Mouse (Mus musculus) thymus, adult 2 months (tissue): ENCODE measurements around the gene Phactr2. TPM values are rescaled to one million over a fixed set of nuclear protein-coding genes. Genes with fewer than 3 reads are reported as not detected.

Experiments used
- DNase-seq: peaks from one replicate; pipeline ENCODE4 v3.0.0; 2021
- H3K27ac ChIP-seq: fragments of 200-500 bp; 2 replicates; pipeline ENCODE4 v1.5.1; 2012; ENCODE audit warnings: low read length, control low read depth; ENCODE audit not compliant: control insufficient read depth, insufficient read depth
- H3K27me3 ChIP-seq: fragments of 200-500 bp; 2 replicates; pipeline ENCODE4 v1.6.1; 2012; ENCODE audit warnings: mild to moderate bottlenecking, low read length, moderate library complexity, mixed read lengths; ENCODE audit not compliant: control insufficient read depth, insufficient read depth
- H3K36me3 ChIP-seq: fragments of 200-500 bp; 2 replicates; pipeline ENCODE4 v1.6.1; 2012; ENCODE audit warnings: mild to moderate bottlenecking, low read length, moderate library complexity; ENCODE audit not compliant: control insufficient read depth, insufficient read depth
- H3K4me1 ChIP-seq: fragments of 200-500 bp; replicated peaks from 2 replicates; pipeline ENCODE4 v1.6.1; 2012; ENCODE audit warnings: low read length; ENCODE audit not compliant: control insufficient read depth, insufficient read depth
- H3K4me3 ChIP-seq: fragments of 200-500 bp; 2 replicates; pipeline ENCODE4 v1.5.1; 2012; ENCODE audit warnings: mild to moderate bottlenecking, low read length, control low read depth, moderate library complexity; ENCODE audit not compliant: control insufficient read depth, insufficient read depth
- CTCF ChIP-seq: fragments of 200-500 bp; IDR thresholded peaks from 2 replicates; pipeline ENCODE4 v1.5.1; 2012; ENCODE audit warnings: mild to moderate bottlenecking, control low read depth, low read length, moderate library complexity, borderline replicate concordance; ENCODE audit not compliant: control insufficient read depth, poor library complexity, insufficient read depth; ENCODE audit errors: extremely low read depth
- POLR2A ChIP-seq: fragments of 200-500 bp; IDR thresholded peaks from 2 replicates; pipeline ENCODE4 v1.6.1; 2012; ENCODE audit warnings: mild to moderate bottlenecking, low read length, control low read depth, moderate library complexity; ENCODE audit not compliant: control insufficient read depth, poor library complexity, insufficient read depth; ENCODE audit errors: extremely low read depth
- WGBS: fragments of 180-500 bp; shearing (Covaris S2); methylation state at CpG from one replicate; pipeline ENCODE4 v1.1.7; 2018; 5-methylcytosine and 5-hydroxymethylcytosine counted together
- polyA plus RNA-seq: library from polyadenylated mRNA; depleted of rRNA; stranded (reverse); fragments of >200 nt; gene quantifications from 2 replicates; pipeline ENCODE4 v1.2.3, GENCODE M21; 2012

Phactr2 gene
- polyA plus RNA-seq, 1 experiment, result 3.7 TPM

DNA sequence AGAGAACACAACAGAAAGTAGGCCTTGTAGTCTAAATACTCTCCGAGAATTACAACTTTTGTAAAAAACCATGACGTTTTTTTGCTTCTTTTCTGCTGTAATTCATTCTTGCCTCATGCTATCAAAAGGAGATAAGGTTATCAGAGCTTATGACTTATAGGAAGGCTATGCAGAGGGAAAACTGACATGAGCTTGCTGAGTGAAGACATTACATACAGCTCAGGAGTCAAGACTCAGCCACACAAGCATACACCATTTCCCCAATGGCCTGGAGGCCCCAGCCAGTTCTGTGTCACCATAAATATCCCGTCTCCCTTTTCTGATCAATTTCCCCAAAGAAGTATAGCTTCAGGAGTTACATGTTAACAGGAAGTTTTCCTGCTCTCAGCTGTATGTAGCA, 252.1 kb downstream of the Phactr2 start:
- H3K36me3 ChIP-seq, result no peaks in the 10 kb centered on the region
- no peaks in the 10 kb centered on the region for H3K27me3 ChIP-seq
- 97% methylated on average over 3 of the region's 3 CpGs for WGBS
- no peak overlapping the region for H3K4me3 ChIP-seq
- no peak overlapping the region for H3K27ac ChIP-seq
- TF ChIP-seq POLR2A (no peak), CTCF (no peak)
- DNase-seq, result no peak
- H3K4me1 ChIP-seq, result no peaks in the 10 kb centered on the region

DNA sequence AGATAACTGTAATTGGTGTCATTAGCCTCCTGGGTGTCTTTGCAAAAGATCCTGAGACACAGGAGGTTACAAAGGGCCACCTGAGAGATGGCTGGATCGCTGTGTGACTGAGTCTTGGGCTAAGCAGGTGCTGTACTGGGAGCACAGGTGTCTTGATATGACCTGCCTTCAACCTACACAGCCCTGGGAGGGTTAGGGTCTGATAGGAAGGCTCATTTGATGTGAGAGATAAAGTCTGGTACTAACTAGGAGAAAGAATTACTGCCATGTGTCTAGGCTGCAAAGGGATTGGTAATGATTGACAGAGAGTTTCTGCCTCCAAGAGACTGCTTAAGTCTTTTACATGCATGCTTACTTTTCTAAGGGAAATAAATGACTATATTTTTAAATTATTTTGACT, 254.2 kb downstream of the Phactr2 start:
- H3K27me3 ChIP-seq, result no peaks in the 10 kb centered on the region

DNA sequence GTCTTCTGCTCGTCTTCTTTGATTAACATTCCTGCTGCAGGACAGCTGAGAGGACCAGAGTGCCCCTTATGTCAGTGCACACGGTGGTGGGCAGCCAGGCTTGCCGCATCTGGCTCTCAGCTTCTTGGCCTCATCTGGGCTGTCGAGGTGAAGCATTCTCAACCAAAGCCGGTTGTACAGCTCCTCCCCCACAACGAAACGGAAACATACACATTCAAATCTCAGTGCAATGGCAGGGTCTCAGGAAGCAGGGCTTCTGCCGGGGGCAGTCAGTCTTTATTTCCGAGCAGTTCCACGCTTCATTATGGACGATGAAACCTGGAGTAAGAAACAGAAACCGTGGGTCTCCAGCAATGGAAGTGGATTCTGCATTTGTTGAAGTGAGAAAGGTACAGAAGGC, 260.3 kb downstream of the Phactr2 start:
- H3K4me1 ChIP-seq, result no peaks in the 10 kb centered on the region
- no peak overlapping the region for H3K27ac ChIP-seq
- H3K4me3 ChIP-seq, result no peak overlapping the region
- WGBS, result 96% methylated on average over 12 of the region's 12 CpGs
- no peaks in the 10 kb centered on the region for H3K36me3 ChIP-seq
- DNase-seq, result no peak
- TF ChIP-seq POLR2A (no peak), CTCF (no peak)
- H3K27me3 ChIP-seq, result no peaks in the 10 kb centered on the region

More for the DNA sequence above, 254.2 kb downstream of the Phactr2 start:
- TF ChIP-seq CTCF (no peak), POLR2A (no peak)
- no peak for DNase-seq
- Histone ChIP-seq H3K36me3 (no peaks in the 10 kb centered on the region), H3K27ac (no peak overlapping the region), H3K4me3 (no peak overlapping the region), H3K4me1 (no peaks in the 10 kb centered on the region)
- WGBS, result 89% methylated on average over 1 of the region's 1 CpGs

DNA sequence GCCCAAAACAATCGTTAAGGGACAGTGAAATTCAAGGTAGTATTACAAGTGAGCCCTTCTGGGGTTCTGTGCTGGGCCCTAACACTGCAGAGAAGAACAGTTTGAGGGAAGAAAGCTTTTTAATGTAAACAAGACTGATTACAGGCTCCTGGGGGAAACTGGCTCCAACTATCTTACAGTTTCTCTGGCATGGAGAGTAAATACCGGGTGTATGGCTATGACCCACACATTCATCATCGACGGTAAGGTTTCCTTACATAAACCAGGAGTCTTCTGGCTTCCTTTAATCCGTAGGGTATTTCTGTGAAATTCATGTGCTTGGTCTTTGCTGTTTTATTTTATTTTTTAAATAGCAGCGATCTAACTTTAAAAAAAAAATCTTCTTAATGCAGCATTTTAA, 261.4 kb downstream of the Phactr2 start:
- no peak overlapping the region for H3K4me3 ChIP-seq
- no peak for DNase-seq
- 96% methylated on average over 6 of the region's 6 CpGs for WGBS
- no peak for TF ChIP-seq CTCF
- TF ChIP-seq POLR2A, result no peak
- H3K4me1 ChIP-seq, result no peaks in the 10 kb centered on the region
- H3K36me3 ChIP-seq, result no peaks in the 10 kb centered on the region
- no peak overlapping the region for H3K27ac ChIP-seq
- no peaks in the 10 kb centered on the region for H3K27me3 ChIP-seq

DNA sequence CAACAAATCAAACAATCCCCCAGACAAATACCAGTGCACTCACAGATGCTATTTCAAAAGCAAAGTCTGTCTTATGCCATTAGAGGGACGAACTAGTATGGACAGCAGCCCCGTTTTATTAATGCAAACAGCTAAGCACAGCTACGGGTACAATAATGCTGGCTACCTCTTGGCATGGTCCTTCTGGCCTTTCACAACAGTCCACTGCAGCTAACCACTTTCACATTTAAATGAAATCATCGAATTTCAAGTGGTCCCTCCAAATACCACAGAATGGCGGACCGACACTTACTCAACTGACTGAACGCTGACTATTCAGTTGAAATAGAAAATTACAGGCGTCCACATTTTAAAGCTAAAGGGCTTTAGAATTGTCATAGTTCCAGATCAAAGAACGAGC, 261.9 kb downstream of the Phactr2 start:
- H3K27me3 ChIP-seq, result no peaks in the 10 kb centered on the region
- H3K4me1 ChIP-seq, result no peaks in the 10 kb centered on the region
- no peak overlapping the region for H3K4me3 ChIP-seq
- no peak for TF ChIP-seq POLR2A
- H3K36me3 ChIP-seq, result no peaks in the 10 kb centered on the region
- no peak overlapping the region for H3K27ac ChIP-seq
- WGBS, result 94% methylated on average over 9 of the region's 9 CpGs
- DNase-seq, result no peak

DNA sequence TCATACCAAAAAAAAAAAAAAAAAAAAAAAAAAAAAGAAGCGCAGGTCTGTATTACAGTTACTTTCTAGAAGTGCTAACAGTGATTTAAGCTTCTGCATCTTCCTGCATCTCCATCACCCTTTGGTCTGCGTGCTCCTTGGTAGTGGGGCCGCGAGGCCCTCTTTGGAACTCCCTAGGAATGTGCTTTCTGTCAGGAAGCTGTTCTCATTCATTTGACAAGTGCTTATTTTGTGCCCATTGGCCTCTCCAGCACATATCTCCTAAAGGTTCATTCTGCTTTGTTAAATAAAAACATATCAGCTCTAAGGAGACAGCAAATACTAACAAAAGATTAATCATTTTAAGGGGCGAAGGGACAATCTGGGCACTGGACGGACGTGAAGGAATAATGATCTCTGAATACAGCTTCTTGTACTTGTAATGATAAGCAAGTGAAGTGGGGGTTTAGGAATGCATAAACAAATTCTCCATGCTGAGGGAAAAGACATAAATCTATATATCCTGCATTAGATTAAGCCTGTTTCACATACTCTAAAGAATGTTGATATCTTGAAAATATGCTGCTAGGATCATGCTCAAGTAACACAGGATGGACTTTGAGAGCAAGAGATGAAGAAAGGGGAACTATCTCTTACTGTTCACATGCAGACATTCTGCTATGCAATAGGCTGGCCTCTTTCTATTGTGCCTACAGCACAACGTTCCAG, 264.1 kb downstream of the Phactr2 start:
- H3K27me3 ChIP-seq, result no peaks in the 10 kb centered on the region
- 90% methylated on average over 8 of the region's 8 CpGs for WGBS
- no peak overlapping the region for H3K4me3 ChIP-seq
- H3K36me3 ChIP-seq, result no peaks in the 10 kb centered on the region
- no peaks in the 10 kb centered on the region for H3K4me1 ChIP-seq
- no peak for DNase-seq
- no peak overlapping the region for H3K27ac ChIP-seq
- no peak for TF ChIP-seq CTCF
- no peak for TF ChIP-seq POLR2A

DNA sequence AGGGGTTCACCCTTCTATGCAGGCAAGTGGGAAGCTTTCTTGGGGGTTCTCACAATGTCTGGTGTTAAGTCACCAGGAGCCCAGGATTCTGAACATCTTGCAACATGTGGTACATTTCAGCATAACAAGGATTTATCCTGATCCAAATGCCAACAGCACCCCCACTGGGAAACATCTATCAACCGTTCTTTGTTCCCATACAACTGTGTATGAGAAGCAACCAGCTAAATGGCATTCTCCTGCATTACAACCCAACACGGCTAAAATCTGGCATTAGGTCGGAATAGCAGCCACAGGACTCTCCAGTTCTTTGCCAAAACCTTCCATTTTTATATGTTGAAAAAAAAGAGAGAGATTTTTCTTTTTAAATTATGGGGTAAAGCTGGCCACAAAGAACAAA, 264.7 kb downstream of the Phactr2 start:
- Histone ChIP-seq H3K36me3 (no peaks in the 10 kb centered on the region), H3K27me3 (no peaks in the 10 kb centered on the region), H3K4me1 (no peaks in the 10 kb centered on the region), H3K27ac (no peak overlapping the region), H3K4me3 (no peak overlapping the region)
- DNase-seq, result no peak
- 91% methylated on average over 3 of the region's 3 CpGs for WGBS
- no peak for TF ChIP-seq POLR2A
- no peak for TF ChIP-seq CTCF
